Mouse (Mus musculus) stomach, embryonic 14.5 days (tissue): ENCODE data around the gene Ctnnd2. TPM values are rescaled to one million over a fixed set of nuclear protein-coding genes. Genes with fewer than 3 reads are reported as not detected.

ENCODE experiments used
- ATAC-seq: fragments of 200-750 bp; cut with Nextera tagmentation; 2 replicates; pipeline ENCODE4 v1.8.0; 2017; ENCODE audit warnings: low read depth, moderate TSS enrichment; ENCODE audit not compliant: insufficient number of reproducible peaks, insufficient read depth, low FRiP score
- H3K27ac ChIP-seq: fragments of 300-500 bp; sonication (generic); 2 replicates; pipeline ENCODE4 v1.5.1; 2014; ENCODE audit warnings: mild to moderate bottlenecking, low read length, moderate library complexity, mixed read lengths
- H3K27me3 ChIP-seq: fragments of 300-500 bp; sonication (generic); 2 replicates; pipeline ENCODE4 v1.6.1; 2014; ENCODE audit warnings: low read length, control low read depth, mixed read lengths; ENCODE audit not compliant: control insufficient read depth, insufficient read depth
- H3K36me3 ChIP-seq: fragments of 300-500 bp; sonication (generic); 2 replicates; pipeline ENCODE4 v1.6.1; 2014; ENCODE audit warnings: mild to moderate bottlenecking, control low read depth, low read length, moderate library complexity, mixed read lengths; ENCODE audit not compliant: control insufficient read depth, insufficient read depth
- H3K4me1 ChIP-seq: fragments of 300-500 bp; sonication (generic); 2 replicates; pipeline ENCODE4 v1.6.1; 2014; ENCODE audit warnings: low read length, control low read depth, mixed read lengths; ENCODE audit not compliant: control insufficient read depth, insufficient read depth
- H3K4me2 ChIP-seq: fragments of 300-500 bp; sonication (generic); replicated peaks from 2 replicates; pipeline ENCODE4 v1.6.1; 2014; ENCODE audit warnings: low read depth, low read length, control low read depth
- H3K4me3 ChIP-seq: fragments of 300-500 bp; sonication (generic); 2 replicates; pipeline ENCODE4 v1.5.1; 2014; ENCODE audit warnings: low read depth, low read length, control low read depth
- H3K9ac ChIP-seq: fragments of 300-500 bp; sonication (generic); replicated peaks from 2 replicates; pipeline ENCODE4 v1.6.1; 2014; ENCODE audit warnings: low read depth, mild to moderate bottlenecking, control low read depth, low read length, moderate library complexity, mixed read lengths
- H3K9me3 ChIP-seq: fragments of 300-500 bp; sonication (generic); 2 replicates; pipeline ENCODE4 v1.6.1; 2016; ENCODE audit warnings: low read depth, low read length, control low read depth; ENCODE audit not compliant: control insufficient read depth
- WGBS: fragments of 180-500 bp; shearing (Covaris S2); extraction: QIAGEN DNeasy Blood & Tissue Kit; methylation state at CpG from one replicate; pipeline ENCODE4 v1.1.7; 2014; 5-methylcytosine and 5-hydroxymethylcytosine counted together
- polyA plus RNA-seq: library from polyadenylated mRNA; unstranded; fragments of >200 nt; fragmentation: Nextera tagmentation; extraction: Ambion mirVana; gene quantifications from 2 replicates; pipeline ENCODE4 v1.2.1, GENCODE M21; 2014

Gene Ctnnd2
- polyA plus RNA-seq, 1 experiment from 2014 or later, result 6.7 TPM

GRCm38 (mm10) chr15:30595507-30595906, 423.1 kb downstream of the Ctnnd2 start:
- no peaks in the 10 kb centered on the region for H3K36me3 ChIP-seq
- no peaks in the 10 kb centered on the region for H3K9me3 ChIP-seq
- no peak overlapping the region for H3K4me2 ChIP-seq
- no peak for ATAC-seq
- no peak overlapping the region for H3K4me3 ChIP-seq
- no peaks in the 10 kb centered on the region for H3K27me3 ChIP-seq
- H3K4me1 ChIP-seq, result no peaks in the 10 kb centered on the region
- H3K27ac ChIP-seq, result no peak overlapping the region
- 75% methylated on average over 1 of the region's 1 CpGs for WGBS
- H3K9ac ChIP-seq, result no peak overlapping the region

DNA sequence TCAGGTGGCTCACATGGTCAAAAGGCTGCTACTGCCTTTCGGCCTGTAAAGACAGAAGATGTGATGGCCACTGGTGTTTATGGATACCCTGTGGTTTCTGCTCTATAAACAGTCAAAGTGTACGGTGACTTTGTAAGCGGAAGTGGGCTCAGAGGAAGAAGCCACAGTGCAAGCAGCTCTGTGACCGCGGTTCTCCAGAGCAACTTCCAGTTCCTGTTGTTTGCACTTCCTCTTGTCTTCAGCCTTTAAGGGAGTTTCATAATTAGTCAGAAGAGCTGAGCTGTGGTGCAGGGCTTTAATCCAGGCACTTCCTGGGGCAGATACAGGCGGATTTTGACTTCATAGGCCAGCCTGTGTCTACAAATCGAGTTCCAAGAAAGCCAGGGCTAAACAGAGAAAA, 438.2 kb downstream of the Ctnnd2 start:
- Histone ChIP-seq H3K27ac (no peak overlapping the region), H3K9me3 (no peaks in the 10 kb centered on the region), H3K4me2 (no peak overlapping the region), H3K27me3 (no peaks in the 10 kb centered on the region), H3K4me1 (no peaks in the 10 kb centered on the region), H3K9ac (no peak overlapping the region), H3K36me3 (no peaks in the 10 kb centered on the region), H3K4me3 (no peak overlapping the region)
- WGBS, result 78% methylated on average over 7 of the region's 7 CpGs
- no peak for ATAC-seq

DNA sequence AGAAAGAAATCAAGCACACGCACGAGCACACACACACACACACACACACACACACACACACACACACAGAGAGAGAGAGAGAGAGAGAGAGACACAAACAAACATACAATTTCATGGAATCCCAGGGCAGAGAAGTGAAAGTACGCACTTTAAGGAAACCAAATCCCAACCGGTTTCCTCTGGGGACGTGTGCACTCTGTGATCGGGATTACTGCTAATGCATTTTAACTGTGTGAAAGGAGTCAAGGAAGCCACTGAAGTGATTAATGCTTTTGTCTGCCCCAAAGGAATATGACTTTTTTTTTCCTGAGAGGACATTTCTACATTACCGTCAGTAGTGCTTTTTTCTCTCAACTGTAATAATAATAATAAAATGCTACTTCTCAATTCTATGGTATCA, 443.1 kb downstream of the Ctnnd2 start:
- 58% methylated on average over 7 of the region's 7 CpGs for WGBS
- Histone ChIP-seq H3K9me3 (no peaks in the 10 kb centered on the region), H3K4me2 (no peak overlapping the region), H3K36me3 (no peaks in the 10 kb centered on the region), H3K27me3 (no peaks in the 10 kb centered on the region), H3K27ac (no peak overlapping the region), H3K9ac (no peak overlapping the region), H3K4me1 (no peaks in the 10 kb centered on the region), H3K4me3 (no peak overlapping the region)
- no peak for ATAC-seq

- H3K4me2 ChIP-seq, result no peak overlapping the region
- H3K27me3 ChIP-seq, result no peaks in the 10 kb centered on the region
- WGBS, result 92% methylated on average over 3 of the region's 3 CpGs
- no peak overlapping the region for H3K27ac ChIP-seq
- H3K9me3 ChIP-seq, result no peaks in the 10 kb centered on the region
- no peaks in the 10 kb centered on the region for H3K36me3 ChIP-seq
- H3K4me1 ChIP-seq, result no peaks in the 10 kb centered on the region
- H3K9ac ChIP-seq, result no peak overlapping the region
- no peak for ATAC-seq
- no peak overlapping the region for H3K4me3 ChIP-seq
Observed at GRCm38 (mm10) chr15:30616861-30617260, 444.5 kb downstream of the Ctnnd2 start.

DNA sequence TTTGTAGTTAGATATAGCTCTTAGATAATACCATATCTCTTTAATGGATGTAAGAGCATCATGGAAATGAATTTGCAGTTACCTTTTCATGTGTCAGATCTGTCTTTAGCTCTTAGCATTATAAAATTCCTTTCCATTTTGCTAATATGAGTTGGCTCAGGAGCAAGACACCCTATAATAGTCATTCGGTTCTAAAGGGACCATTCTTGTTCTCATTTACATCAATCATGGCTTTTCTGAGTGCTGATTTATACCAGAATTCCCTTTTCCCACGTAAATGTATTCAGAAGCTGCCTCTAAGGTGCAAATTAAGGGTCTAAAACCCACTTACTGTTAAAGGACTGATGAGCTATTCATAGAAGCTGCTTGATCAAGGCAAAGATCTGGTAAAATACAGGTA, 445.5 kb downstream of the Ctnnd2 start:
- no peak for ATAC-seq

GRCm38 (mm10) chr15:30628524-30628923, 456.1 kb downstream of the Ctnnd2 start:
- Histone ChIP-seq H3K27me3 (no peaks in the 10 kb centered on the region), H3K4me1 (no peaks in the 10 kb centered on the region), H3K27ac (no peak overlapping the region), H3K9ac (no peak overlapping the region), H3K4me3 (no peak overlapping the region), H3K9me3 (no peaks in the 10 kb centered on the region), H3K4me2 (no peak overlapping the region), H3K36me3 (no peaks in the 10 kb centered on the region)
- ATAC-seq, result no peak
- WGBS, result 36% methylated on average over 3 of the region's 3 CpGs

More for the DNA sequence above, 445.5 kb downstream of the Ctnnd2 start:
- Histone ChIP-seq H3K36me3 (no peaks in the 10 kb centered on the region), H3K9ac (no peak overlapping the region), H3K4me1 (no peaks in the 10 kb centered on the region), H3K4me3 (no peak overlapping the region), H3K27ac (no peak overlapping the region), H3K9me3 (no peaks in the 10 kb centered on the region), H3K4me2 (no peak overlapping the region), H3K27me3 (no peaks in the 10 kb centered on the region)
- 75% methylated on average over 2 of the region's 2 CpGs for WGBS

DNA sequence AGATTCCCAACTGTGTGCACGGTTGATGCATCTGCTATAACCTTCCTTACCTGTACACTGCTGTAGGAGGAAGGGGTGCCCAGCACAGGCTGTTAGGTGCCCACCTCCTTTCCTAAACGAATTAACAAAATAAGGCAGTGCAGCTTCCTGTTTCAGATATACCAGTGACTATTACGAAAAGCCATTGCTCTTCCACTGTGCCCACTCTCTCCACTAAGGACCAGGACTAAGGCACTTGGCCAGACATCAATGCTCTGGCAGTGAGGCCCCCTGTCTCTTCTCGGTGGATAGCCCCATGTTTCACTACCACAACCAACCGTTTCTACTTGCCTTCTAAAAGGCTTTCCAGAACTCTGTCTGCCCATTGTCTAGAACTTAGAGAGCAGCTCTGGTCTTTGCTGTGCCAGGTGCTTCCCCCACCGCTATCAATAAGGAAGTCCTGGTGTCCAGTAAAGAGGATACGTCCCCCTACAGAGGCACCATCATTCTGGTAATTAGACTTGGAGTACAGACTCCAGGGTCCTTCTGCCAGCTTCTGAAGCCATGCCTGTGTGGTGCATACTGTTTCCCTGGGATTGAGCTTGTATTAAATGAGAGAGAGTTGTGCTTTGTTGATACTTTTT, 459.8 kb downstream of the Ctnnd2 start:
- no peak overlapping the region for H3K9ac ChIP-seq
- H3K4me1 ChIP-seq, result no peaks in the 10 kb centered on the region
- H3K4me2 ChIP-seq, result no peak overlapping the region
- H3K9me3 ChIP-seq, result no peaks in the 10 kb centered on the region
- no peak for ATAC-seq
- WGBS, result 84% methylated on average over 7 of the region's 7 CpGs
- H3K4me3 ChIP-seq, result no peak overlapping the region
- no peaks in the 10 kb centered on the region for H3K36me3 ChIP-seq
- no peaks in the 10 kb centered on the region for H3K27me3 ChIP-seq
- H3K27ac ChIP-seq, result no peak overlapping the region

GRCm38 (mm10) chr15:30633917-30634316, 461.5 kb downstream of the Ctnnd2 start:
- H3K9ac ChIP-seq, result no peak overlapping the region
- no peak overlapping the region for H3K27ac ChIP-seq
- ATAC-seq, result no peak
- H3K4me1 ChIP-seq, result no peaks in the 10 kb centered on the region
- H3K9me3 ChIP-seq, result no peaks in the 10 kb centered on the region
- no peaks in the 10 kb centered on the region for H3K36me3 ChIP-seq
- no peak overlapping the region for H3K4me2 ChIP-seq
- 28% methylated on average over 2 of the region's 2 CpGs for WGBS
- H3K27me3 ChIP-seq, result no peaks in the 10 kb centered on the region
- H3K4me3 ChIP-seq, result no peak overlapping the region

DNA sequence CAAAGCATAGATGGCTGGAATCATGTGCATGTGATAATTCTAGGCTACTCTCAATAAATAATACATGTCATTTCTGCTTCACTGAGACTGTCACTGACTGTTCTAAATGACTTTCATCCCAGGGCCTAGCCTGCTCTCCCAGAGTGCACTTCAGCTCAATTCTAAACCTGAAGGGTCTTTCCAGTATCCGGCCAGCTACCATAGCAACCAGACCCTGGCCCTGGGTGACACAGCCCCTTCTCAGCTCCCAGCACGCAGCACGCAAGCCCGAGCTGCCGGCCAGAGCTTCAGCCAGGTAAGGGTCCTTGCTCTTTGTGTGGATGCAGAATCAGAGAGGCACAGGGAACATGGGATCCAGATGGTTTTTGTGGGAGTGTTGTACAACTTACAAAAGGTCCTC, 462.1 kb downstream of the Ctnnd2 start:
- no peak overlapping the region for H3K9ac ChIP-seq
- H3K27ac ChIP-seq, result no peak overlapping the region
- ATAC-seq, result no peak
- no peaks in the 10 kb centered on the region for H3K4me1 ChIP-seq
- no peaks in the 10 kb centered on the region for H3K36me3 ChIP-seq
- no peaks in the 10 kb centered on the region for H3K9me3 ChIP-seq
- no peak overlapping the region for H3K4me3 ChIP-seq
- WGBS, result 46% methylated on average over 5 of the region's 5 CpGs
- H3K27me3 ChIP-seq, result no peaks in the 10 kb centered on the region
- H3K4me2 ChIP-seq, result no peak overlapping the region
